Mouse (Mus musculus) forebrain, embryonic 10.5 days (tissue): Measurements from ENCODE around the gene Inpp5k. TPM values are rescaled to one million over a fixed set of nuclear protein-coding genes. Genes with fewer than 3 reads are reported as not detected.

Source experiments
- DNase-seq: peaks from one replicate; pipeline ENCODE4 v3.0.0-alpha.2; 2017; ENCODE audit warnings: low spot score; ENCODE audit errors: extremely low spot score
- H3K27ac ChIP-seq: fragments of 300-500 bp; sonication (generic); 2 replicates; pipeline ENCODE4 v1.5.1; 2016; ENCODE audit warnings: mild to moderate bottlenecking
- H3K27me3 ChIP-seq: fragments of 300-500 bp; sonication (generic); 2 replicates; pipeline ENCODE4 v1.6.1; 2016; ENCODE audit warnings: mild to moderate bottlenecking; ENCODE audit not compliant: poor library complexity, severe bottlenecking
- H3K36me3 ChIP-seq: fragments of 300-500 bp; sonication (generic); replicated peaks from 2 replicates; pipeline ENCODE4 v1.6.1; 2016; ENCODE audit warnings: mild to moderate bottlenecking, moderate library complexity
- H3K4me1 ChIP-seq: fragments of 300-500 bp; sonication (generic); 2 replicates; pipeline ENCODE4 v1.6.1; 2016
- H3K4me3 ChIP-seq: fragments of 300-500 bp; sonication (generic); 2 replicates; pipeline ENCODE4 v1.5.1; 2016; ENCODE audit warnings: mild to moderate bottlenecking, moderate library complexity
- H3K9me3 ChIP-seq: fragments of 300-500 bp; sonication (generic); 2 replicates; pipeline ENCODE4 v1.6.1; 2016; ENCODE audit warnings: mild to moderate bottlenecking, moderate library complexity
- WGBS: fragments of 180-500 bp; shearing (Covaris S2); methylation state at CpG from one replicate; pipeline ENCODE4 v1.1.7; 2016; 5-methylcytosine and 5-hydroxymethylcytosine counted together
- polyA plus RNA-seq: library from polyadenylated mRNA; unstranded; fragments of >200 nt; fragmentation: Nextera tagmentation; extraction: Ambion mirVana; gene quantifications from 2 replicates; pipeline ENCODE4 v1.2.1, GENCODE M21; 2016

Inpp5k gene
- polyA plus RNA-seq: 14.1 and 16.0 TPM in 2 replicates

- Histone ChIP-seq H3K4me1 (peaks cover 28% of the 10 kb centered on the region), H3K36me3 (peaks cover 28% of the 10 kb centered on the region), H3K9me3 (no peaks in the 10 kb centered on the region), H3K27ac (peak within 1 kb of the TSS; percentile 87), H3K4me3 (peak within 1 kb of the TSS; percentile 81), H3K27me3 (no peaks in the 10 kb centered on the region)
- under 1% methylated on average over 53 of the region's 53 CpGs for WGBS
- DNase-seq: peak; percentile 93
Observed at GRCm38 (mm10) chr11:75630645-75631229, at the start of gene Inpp5k. Gene Inpp5k, plus strand, starts transcription at chr11:75630988.

- no peak overlapping the region for H3K27ac ChIP-seq
- no peak overlapping the region for H3K4me3 ChIP-seq
- no peak for DNase-seq
- no peaks in the 10 kb centered on the region for H3K36me3 ChIP-seq
- H3K27me3 ChIP-seq: no peaks in the 10 kb centered on the region
- no peaks in the 10 kb centered on the region for H3K9me3 ChIP-seq
- no peaks in the 10 kb centered on the region for H3K4me1 ChIP-seq
- WGBS: 95% methylated on average over 7 of the region's 7 CpGs
Observed at GRCm38 (mm10) chr11:75581495-75582149, 49.2 kb upstream of the Inpp5k start.

DNA sequence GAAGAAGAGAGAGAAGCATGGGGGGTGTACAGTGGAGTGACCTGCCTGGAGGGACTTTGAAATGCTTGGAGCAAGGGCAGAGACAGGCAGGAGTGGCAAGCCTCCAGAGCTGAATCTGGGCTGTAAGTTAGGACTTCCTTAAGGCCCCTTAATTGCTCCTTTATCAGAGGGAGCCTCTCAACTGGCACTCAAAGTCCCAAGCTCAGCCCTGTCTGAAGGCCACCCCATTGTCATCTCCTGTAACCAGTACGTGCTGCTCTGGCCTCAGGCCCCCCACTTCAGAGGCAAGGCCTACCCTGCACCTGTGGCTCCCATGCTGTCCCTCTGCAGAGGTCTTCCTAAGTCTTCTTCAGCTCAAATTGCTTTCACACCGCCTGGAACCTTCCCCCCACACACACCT is 47.3 kb upstream of the Inpp5k start:
- H3K4me3 ChIP-seq: no peak overlapping the region
- no peak for DNase-seq

GRCm38 (mm10) chr11:75585061-75585460 is 45.7 kb upstream of the Inpp5k start:
- 86% methylated on average over 4 of the region's 4 CpGs for WGBS
- H3K27ac ChIP-seq: no peak overlapping the region
- peaks cover 29% of the 10 kb centered on the region for H3K4me1 ChIP-seq
- DNase-seq: no peak
- H3K36me3 ChIP-seq: 0 out of 2 replicates have a peak, but pooled peaks cover under 1% of the 10 kb centered on the region
- H3K4me3 ChIP-seq: no peak overlapping the region
- no peaks in the 10 kb centered on the region for H3K27me3 ChIP-seq
- no peaks in the 10 kb centered on the region for H3K9me3 ChIP-seq

More for the DNA sequence above, 47.3 kb upstream of the Inpp5k start:
- no peak overlapping the region for H3K27ac ChIP-seq
- H3K36me3 ChIP-seq: no peaks in the 10 kb centered on the region
- 83% methylated on average over 2 of the region's 2 CpGs for WGBS
- no peaks in the 10 kb centered on the region for H3K9me3 ChIP-seq
- peaks cover 14% of the 10 kb centered on the region for H3K4me1 ChIP-seq
- H3K27me3 ChIP-seq: no peaks in the 10 kb centered on the region

DNA sequence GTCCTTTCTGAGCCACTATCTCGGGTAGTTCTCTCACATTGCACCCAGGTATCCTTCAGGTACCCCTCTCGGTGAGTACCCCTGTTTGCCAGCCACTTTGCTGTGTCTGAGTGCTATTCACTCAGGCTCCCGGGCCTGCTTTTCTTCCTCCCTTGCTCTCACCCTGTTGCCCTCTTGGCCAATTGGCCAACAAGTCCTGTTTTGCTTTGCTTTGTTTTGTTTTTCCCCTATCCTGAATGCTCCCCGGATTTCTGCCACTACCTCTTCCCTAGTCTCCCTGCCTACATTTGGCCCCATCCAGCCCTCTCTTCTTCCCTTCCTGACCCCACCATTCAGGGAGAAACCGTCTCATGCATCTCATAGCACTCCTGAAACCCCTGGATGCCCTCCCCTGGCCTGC is 44.8 kb upstream of the Inpp5k start:
- no peaks in the 10 kb centered on the region for H3K27me3 ChIP-seq
- DNase-seq: no peak
- WGBS: 72% methylated on average over 5 of the region's 5 CpGs
- no peak overlapping the region for H3K27ac ChIP-seq
- peaks cover 6% of the 10 kb centered on the region; the same call in 1 of the 2 replicates for H3K36me3 ChIP-seq
- no peaks in the 10 kb centered on the region for H3K9me3 ChIP-seq
- H3K4me3 ChIP-seq: no peak overlapping the region
- peaks cover 33% of the 10 kb centered on the region for H3K4me1 ChIP-seq

- WGBS: 85% methylated on average over 5 of the region's 5 CpGs
- Histone ChIP-seq H3K9me3 (no peaks in the 10 kb centered on the region), H3K27me3 (no peaks in the 10 kb centered on the region), H3K4me3 (no peak overlapping the region), H3K27ac (no peak overlapping the region; the same call in 1 of the 2 replicates), H3K36me3 (peaks cover 14% of the 10 kb centered on the region), H3K4me1 (peaks cover 33% of the 10 kb centered on the region)
- DNase-seq: no peak
Observed at GRCm38 (mm10) chr11:75586963-75587362, 43.8 kb upstream of the Inpp5k start.

- no peaks in the 10 kb centered on the region for H3K9me3 ChIP-seq
- no peaks in the 10 kb centered on the region for H3K27me3 ChIP-seq
- peaks cover 33% of the 10 kb centered on the region for H3K4me1 ChIP-seq
- DNase-seq: peak; percentile 91
- peak within 1 kb of the TSS; percentile 76 for H3K4me3 ChIP-seq
- peak within 1 kb of the TSS; percentile 89 for H3K27ac ChIP-seq
- WGBS: 6% methylated on average over 49 of the region's 49 CpGs
- peaks cover 22% of the 10 kb centered on the region for H3K36me3 ChIP-seq
Observed at GRCm38 (mm10) chr11:75587493-75588284, 43.1 kb upstream of the Inpp5k start, which contains the start of gene Pitpna. Gene Pitpna, plus strand, starts transcription at chr11:75588097.

DNA sequence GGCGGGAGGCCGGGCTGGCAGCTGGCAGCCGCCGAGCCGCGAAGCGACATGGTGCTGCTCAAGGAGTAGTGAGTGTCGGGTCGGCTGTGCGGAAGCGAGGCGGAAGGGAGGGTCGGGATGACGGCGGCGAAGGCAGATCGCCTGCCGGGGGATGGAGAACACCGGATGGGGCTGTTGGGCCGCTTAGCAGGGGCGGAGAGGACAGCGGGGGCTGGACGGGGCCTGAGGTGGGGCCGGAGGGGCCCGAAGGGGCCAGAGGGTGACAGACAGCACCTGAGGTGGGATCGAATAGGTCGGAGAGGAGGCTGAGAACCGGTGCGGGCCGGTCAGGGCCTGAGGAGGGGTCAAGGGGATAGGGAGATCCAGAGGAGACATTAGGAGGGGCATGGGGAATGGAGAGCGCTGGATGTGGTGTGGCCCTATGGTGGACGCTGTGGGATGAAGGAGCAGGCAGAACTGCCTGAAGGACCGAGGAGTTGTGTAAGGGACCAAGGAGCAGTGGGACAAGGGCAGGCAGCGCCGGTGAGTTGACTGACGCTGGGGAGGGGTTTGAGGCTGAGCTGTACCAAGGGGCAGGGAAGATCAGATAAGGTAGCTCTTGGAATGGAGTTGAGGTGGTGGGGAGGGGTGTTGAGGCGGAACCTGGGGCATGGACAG is 42.4 kb upstream of the Inpp5k start:
- Histone ChIP-seq H3K4me3 (peak overlapping the region; percentile 76), H3K4me1 (peaks cover 33% of the 10 kb centered on the region), H3K27me3 (no peaks in the 10 kb centered on the region), H3K36me3 (peaks cover 29% of the 10 kb centered on the region), H3K9me3 (no peaks in the 10 kb centered on the region), H3K27ac (peak overlapping the region; percentile 89)
- under 1% methylated on average over 37 of the region's 37 CpGs for WGBS
- DNase-seq: no peak

DNA sequence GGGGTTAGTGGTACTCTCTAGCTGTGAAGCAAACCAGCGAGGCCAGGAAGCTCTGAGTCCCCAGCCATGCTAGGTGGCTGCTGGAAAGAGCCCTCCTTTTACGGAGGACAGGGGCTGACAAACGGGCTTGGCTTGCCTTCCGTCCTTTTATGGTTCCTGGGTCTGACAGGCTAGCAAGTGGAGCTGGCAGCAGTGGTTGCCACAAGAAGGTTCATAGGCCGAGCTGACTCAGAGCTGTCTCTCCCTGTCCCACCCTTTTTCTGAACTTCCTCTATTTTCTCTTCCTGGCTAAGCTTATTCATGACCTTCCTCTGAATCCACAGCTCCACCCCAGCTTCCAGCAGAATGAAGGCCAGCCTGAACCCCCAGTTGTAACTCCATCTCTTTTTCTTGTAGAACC is 38.2 kb upstream of the Inpp5k start:
- Histone ChIP-seq H3K9me3 (no peaks in the 10 kb centered on the region), H3K4me3 (no peak overlapping the region), H3K27ac (no peak overlapping the region), H3K36me3 (peaks cover 70% of the 10 kb centered on the region), H3K4me1 (peaks cover 33% of the 10 kb centered on the region), H3K27me3 (no peaks in the 10 kb centered on the region)
- no peak for DNase-seq
- 95% methylated on average over 5 of the region's 5 CpGs for WGBS

GRCm38 (mm10) chr11:75594431-75594830 is 36.4 kb upstream of the Inpp5k start:
- Histone ChIP-seq H3K27me3 (no peaks in the 10 kb centered on the region), H3K9me3 (no peaks in the 10 kb centered on the region), H3K27ac (no peak overlapping the region), H3K36me3 (peaks cover 87% of the 10 kb centered on the region), H3K4me3 (no peak overlapping the region), H3K4me1 (peaks cover 16% of the 10 kb centered on the region)
- DNase-seq: no peak
- 90% methylated on average over 9 of the region's 9 CpGs for WGBS

GRCm38 (mm10) chr11:75595404-75595803 is 35.4 kb upstream of the Inpp5k start:
- Histone ChIP-seq H3K4me1 (peaks cover 6% of the 10 kb centered on the region), H3K9me3 (no peaks in the 10 kb centered on the region), H3K27ac (no peak overlapping the region), H3K27me3 (no peaks in the 10 kb centered on the region), H3K36me3 (peaks cover 90% of the 10 kb centered on the region), H3K4me3 (no peak overlapping the region)
- DNase-seq: no peak
- 79% methylated on average over 2 of the region's 2 CpGs for WGBS

- H3K27me3 ChIP-seq: no peaks in the 10 kb centered on the region
- peaks cover 6% of the 10 kb centered on the region for H3K4me1 ChIP-seq
- H3K4me3 ChIP-seq: no peak overlapping the region
- peaks cover 91% of the 10 kb centered on the region for H3K36me3 ChIP-seq
- no peak overlapping the region for H3K27ac ChIP-seq
- WGBS: 58% methylated on average over 7 of the region's 7 CpGs
- DNase-seq: no peak
- no peaks in the 10 kb centered on the region for H3K9me3 ChIP-seq
Observed at GRCm38 (mm10) chr11:75595816-75596215, 35.0 kb upstream of the Inpp5k start.
